Mouse (Mus musculus) stomach, postnatal 0 days (tissue): ENCODE measurements at regions not wholly inside any gene's neighbourhood (a gene's known extent, or its start where the extent isn't known, plus 50 kb on each side); places are given as distances from the start of the nearest gene placed in this dataset.

Source experiments
- CTCF ChIP-seq: IDR thresholded peaks from 2 replicates; pipeline ENCODE4 v1.5.1; 2016; ENCODE audit warnings: antibody characterized with exemption, low read depth, mild to moderate bottlenecking, moderate library complexity
- EP300 ChIP-seq: optimal IDR thresholded peaks from 2 replicates; pipeline ENCODE3; 2016; ENCODE audit warnings: antibody characterized with exemption

DNA sequence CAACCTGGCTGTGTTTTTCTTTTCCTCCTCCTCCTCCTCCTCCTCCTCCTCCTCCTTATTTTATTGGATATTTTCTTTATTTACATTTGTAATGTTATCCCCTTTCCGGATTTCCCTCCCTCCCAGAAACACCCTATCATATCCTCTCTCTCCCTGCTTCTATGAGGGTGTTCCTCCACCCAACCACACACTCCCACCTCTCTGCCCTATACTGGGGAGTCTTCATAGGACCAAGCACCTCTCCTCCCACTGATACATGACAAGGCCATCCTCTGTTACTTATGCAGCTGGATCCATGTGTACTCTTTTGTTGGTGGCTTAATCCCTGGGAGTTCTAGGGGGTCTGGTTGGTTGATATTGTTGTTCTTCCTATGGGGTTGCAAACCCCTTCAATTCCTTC, 230.6 kb downstream of the Pcsk1 start:
- no peak for TF ChIP-seq CTCF
- no peak for TF ChIP-seq EP300
